Mouse (Mus musculus) heart, postnatal 4 days (tissue): Measurements from ENCODE around the gene Dll1. TPM values are rescaled to one million over a fixed set of nuclear protein-coding genes. Genes with fewer than 3 reads are reported as not detected.

Experiments used
- DNase-seq: peaks from one replicate; pipeline ENCODE4 v3.0.0; 2021
- total RNA-seq, 2 experiments: library from RNA; stranded (reverse); gene quantifications; 2 replicates each; pipeline ENCODE4 v1.2.3; 2021

The Dll1 gene
- total RNA-seq, 2 experiments from 2014 or later = 6.7 to 7.2 TPM

DNA sequence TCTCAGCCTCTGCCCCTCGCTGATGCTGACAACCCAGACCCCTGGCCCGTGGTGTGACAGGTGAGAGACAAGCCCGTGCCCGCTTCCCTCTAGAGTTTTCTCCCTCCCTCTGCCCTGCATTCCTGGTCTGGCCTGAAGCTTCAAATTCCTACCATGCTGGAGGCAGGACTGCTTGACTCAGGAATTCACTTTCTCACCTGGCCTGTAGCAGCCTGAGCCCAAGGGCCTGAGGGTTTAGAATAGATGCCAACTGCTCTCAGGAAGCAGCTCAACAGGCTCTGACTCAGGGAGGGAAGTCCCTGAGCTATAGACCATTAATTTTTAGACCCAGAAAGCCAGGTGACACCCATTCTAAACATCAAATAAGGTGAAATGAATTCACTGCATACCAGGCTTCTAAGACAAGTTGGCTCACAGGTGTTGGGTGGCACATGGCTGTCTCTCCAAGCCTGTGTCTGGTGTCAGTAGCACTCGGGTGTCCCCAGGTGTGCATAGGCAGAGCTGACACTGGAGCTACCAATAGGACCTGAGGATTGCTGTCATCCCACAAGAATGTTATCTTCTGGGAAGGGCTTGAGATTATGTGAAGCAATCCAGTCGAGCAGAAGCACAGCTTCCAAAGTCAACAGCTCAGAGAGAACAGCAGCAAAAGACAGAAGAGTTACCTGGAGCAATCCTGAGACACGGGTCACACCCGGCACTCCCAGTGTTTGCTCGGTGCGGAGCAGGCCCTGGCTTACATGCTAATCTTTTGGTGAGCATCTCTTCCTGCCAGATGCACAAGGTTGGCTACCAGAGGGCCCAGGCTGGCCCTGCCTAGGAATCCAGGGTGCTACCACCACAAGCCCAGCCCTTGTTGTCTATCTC is 50.5 kb downstream of the Dll1 start:
- DNase-seq = no peak

DNA sequence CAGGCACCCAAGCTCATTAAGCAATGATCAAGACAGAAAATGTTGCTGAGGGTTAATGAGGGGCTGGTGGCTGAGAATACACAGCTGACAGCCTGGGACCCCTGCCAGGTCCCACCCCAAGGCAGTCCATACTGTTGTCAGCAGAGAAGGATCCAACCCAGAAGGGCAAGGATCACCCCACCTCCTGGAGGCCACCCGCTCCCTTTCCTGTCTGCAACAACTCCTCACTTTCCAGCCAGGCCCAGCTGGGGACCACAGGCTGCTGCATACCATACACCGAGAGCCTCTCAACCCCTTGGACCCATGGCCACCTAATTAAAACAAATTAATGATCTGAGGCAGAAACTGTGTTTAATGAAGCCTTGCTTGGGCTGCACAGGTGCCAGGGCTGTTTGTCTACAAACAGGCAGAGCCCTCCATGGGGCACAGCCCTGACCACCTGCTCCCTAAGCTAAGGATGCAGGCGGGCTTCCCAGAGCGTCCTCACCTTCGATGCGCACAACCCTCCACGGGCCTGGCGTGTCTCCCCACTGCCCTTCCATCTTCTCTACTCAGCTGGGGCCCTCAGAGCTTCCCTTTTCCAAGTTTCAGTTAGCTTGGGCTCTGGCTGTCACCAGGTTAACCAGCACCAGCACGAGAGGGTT is 53.4 kb downstream of the Dll1 start:
- DNase-seq = no peak

Other genes with a start within 250 kb of the Dll1 start
- gene Fam120b, start 19.3 kb upstream of the Dll1 start, total RNA-seq = 10 to 100 TPM in 1 of 2 experiments, 1 to 10 TPM in 1; 9.2 to 10.5 TPM
- gene Psmb1, start 122.9 kb upstream of the Dll1 start, total RNA-seq = 100 to 1,000 TPM; 141 to 145 TPM
- gene Tbp, start 123.0 kb upstream of the Dll1 start, total RNA-seq = 10 to 100 TPM; 17.2 to 18.0 TPM
- 10 to 100 TPM; 19.5 to 21.7 TPM for gene Pdcd2, start 150.4 kb upstream of the Dll1 start, total RNA-seq
- gene Prdm9, start 187.5 kb upstream of the Dll1 start, total RNA-seq = 1 to 10 TPM; 2.7 to 3.3 TPM